Mouse (Mus musculus): ENCODE data around the gene Has3. TPM values are rescaled to one million over a fixed set of nuclear protein-coding genes. Genes with fewer than 3 reads are reported as not detected.

The Has3 gene
- polyA plus RNA-seq, 1 experiment = 0.46 TPM

GRCm38 (mm10) chr8:106907450-106907849 lies 37.4 kb downstream of the Has3 start:
- Histone ChIP-seq H3K9ac (ENCODE audit: low read depth, poor library complexity, severe bottlenecking) (no peak overlapping the region), H3K36me3 (ENCODE audit: control insufficient read depth, insufficient read depth, low read length, poor library complexity, severe bottlenecking) (peaks cover 79% of the 10 kb centered on the region), H3K27me3 (ENCODE audit: control insufficient read depth, insufficient read depth, low read length, poor library complexity, severe bottlenecking) (no peaks in the 10 kb centered on the region), H3K27ac (ENCODE audit: insufficient read depth, low read length) (peak overlapping the region; percentile 79), H3K4me3 (ENCODE audit: low read depth, low read length) (no peak overlapping the region), H3K4me1 (ENCODE audit: control insufficient read depth, insufficient read depth, low read length) (peaks cover 3% of the 10 kb centered on the region), H3K9me3 (replicated peaks; ENCODE audit: control insufficient read depth, insufficient read depth, low read length, poor library complexity, severe bottlenecking) (no peaks in the 10 kb centered on the region)
- TF ChIP-seq CTCF (IDR thresholded peaks at IDR 0.05; ENCODE audit: low read depth, low read length) = no peak
- TF ChIP-seq POLR2A (IDR thresholded peaks at IDR 0.05; ENCODE audit: insufficient read depth, low read length) = no peak
- no peak for TF ChIP-seq EP300 (IDR thresholded peaks at IDR 0.05; ENCODE audit: insufficient read depth, low read depth, low read length)

GRCm38 (mm10) chr8:106908291-106908690 lies 38.2 kb downstream of the Has3 start:
- Histone ChIP-seq H3K36me3 (ENCODE audit: control insufficient read depth, insufficient read depth, low read length, poor library complexity, severe bottlenecking) (peaks cover 77% of the 10 kb centered on the region), H3K27ac (ENCODE audit: insufficient read depth, low read length) (no peak overlapping the region), H3K27me3 (ENCODE audit: control insufficient read depth, insufficient read depth, low read length, poor library complexity, severe bottlenecking) (no peaks in the 10 kb centered on the region), H3K9me3 (replicated peaks; ENCODE audit: control insufficient read depth, insufficient read depth, low read length, poor library complexity, severe bottlenecking) (no peaks in the 10 kb centered on the region), H3K9ac (ENCODE audit: low read depth, poor library complexity, severe bottlenecking) (no peak overlapping the region), H3K4me3 (ENCODE audit: low read depth, low read length) (no peak overlapping the region), H3K4me1 (ENCODE audit: control insufficient read depth, insufficient read depth, low read length) (peaks cover 3% of the 10 kb centered on the region)
- TF ChIP-seq POLR2A (IDR thresholded peaks at IDR 0.05; ENCODE audit: insufficient read depth, low read length) = no peak
- no peak for TF ChIP-seq CTCF (IDR thresholded peaks at IDR 0.05; ENCODE audit: low read depth, low read length)
- no peak for TF ChIP-seq EP300 (IDR thresholded peaks at IDR 0.05; ENCODE audit: insufficient read depth, low read depth, low read length)

- Histone ChIP-seq H3K9me3 (replicated peaks; ENCODE audit: control insufficient read depth, insufficient read depth, low read length, poor library complexity, severe bottlenecking) (no peaks in the 10 kb centered on the region), H3K36me3 (ENCODE audit: control insufficient read depth, insufficient read depth, low read length, poor library complexity, severe bottlenecking) (peaks cover 79% of the 10 kb centered on the region), H3K4me1 (ENCODE audit: control insufficient read depth, insufficient read depth, low read length) (no peaks in the 10 kb centered on the region), H3K4me3 (ENCODE audit: low read depth, low read length) (no peak overlapping the region), H3K27ac (ENCODE audit: insufficient read depth, low read length) (no peak overlapping the region), H3K27me3 (ENCODE audit: control insufficient read depth, insufficient read depth, low read length, poor library complexity, severe bottlenecking) (no peaks in the 10 kb centered on the region), H3K9ac (ENCODE audit: low read depth, poor library complexity, severe bottlenecking) (no peak overlapping the region)
- no peak for TF ChIP-seq EP300 (IDR thresholded peaks at IDR 0.05; ENCODE audit: insufficient read depth, low read depth, low read length)
- TF ChIP-seq POLR2A (IDR thresholded peaks at IDR 0.05; ENCODE audit: insufficient read depth, low read length) = no peak
- TF ChIP-seq CTCF (IDR thresholded peaks at IDR 0.05; ENCODE audit: low read depth, low read length) = no peak
Measured at GRCm38 (mm10) chr8:106913631-106914030, 43.6 kb downstream of the Has3 start.

- Histone ChIP-seq H3K9ac (ENCODE audit: low read depth, poor library complexity, severe bottlenecking) (no peak overlapping the region), H3K27me3 (ENCODE audit: control insufficient read depth, insufficient read depth, low read length, poor library complexity, severe bottlenecking) (no peaks in the 10 kb centered on the region), H3K9me3 (replicated peaks; ENCODE audit: control insufficient read depth, insufficient read depth, low read length, poor library complexity, severe bottlenecking) (no peaks in the 10 kb centered on the region), H3K27ac (ENCODE audit: insufficient read depth, low read length) (no peak overlapping the region), H3K4me1 (ENCODE audit: control insufficient read depth, insufficient read depth, low read length) (no peaks in the 10 kb centered on the region), H3K36me3 (ENCODE audit: control insufficient read depth, insufficient read depth, low read length, poor library complexity, severe bottlenecking) (peaks cover 84% of the 10 kb centered on the region), H3K4me3 (ENCODE audit: low read depth, low read length) (no peak overlapping the region)
- TF ChIP-seq EP300 (IDR thresholded peaks at IDR 0.05; ENCODE audit: insufficient read depth, low read depth, low read length) (no peak), CTCF (IDR thresholded peaks at IDR 0.05; ENCODE audit: low read depth, low read length) (no peak), POLR2A (IDR thresholded peaks at IDR 0.05; ENCODE audit: insufficient read depth, low read length) (no peak)
Measured at GRCm38 (mm10) chr8:106919721-106920394, 49.8 kb downstream of the Has3 start.

- H3K27me3 ChIP-seq (ENCODE audit: control insufficient read depth, insufficient read depth, low read length, poor library complexity, severe bottlenecking) = no peaks in the 10 kb centered on the region
- H3K9ac ChIP-seq (ENCODE audit: low read depth, poor library complexity, severe bottlenecking) = no peak overlapping the region
- no peak overlapping the region for H3K4me3 ChIP-seq (ENCODE audit: low read depth, low read length)
- peaks cover 78% of the 10 kb centered on the region for H3K36me3 ChIP-seq (ENCODE audit: control insufficient read depth, insufficient read depth, low read length, poor library complexity, severe bottlenecking)
- TF ChIP-seq EP300 (IDR thresholded peaks at IDR 0.05; ENCODE audit: insufficient read depth, low read depth, low read length) = no peak
- TF ChIP-seq POLR2A (IDR thresholded peaks at IDR 0.05; ENCODE audit: insufficient read depth, low read length) = no peak
- TF ChIP-seq CTCF (IDR thresholded peaks at IDR 0.05; ENCODE audit: low read depth, low read length) = no peak
- no peaks in the 10 kb centered on the region for H3K9me3 ChIP-seq (replicated peaks; ENCODE audit: control insufficient read depth, insufficient read depth, low read length, poor library complexity, severe bottlenecking)
- H3K27ac ChIP-seq (ENCODE audit: insufficient read depth, low read length) = no peak overlapping the region
- H3K4me1 ChIP-seq (ENCODE audit: control insufficient read depth, insufficient read depth, low read length) = peaks cover under 1% of the 10 kb centered on the region
Measured at GRCm38 (mm10) chr8:106920395-106920741, 50.3 kb downstream of the Has3 start.

GRCm38 (mm10) chr8:106924057-106924456 lies 54.0 kb downstream of the Has3 start:
- TF ChIP-seq CTCF (IDR thresholded peaks at IDR 0.05; ENCODE audit: low read depth, low read length) (no peak), EP300 (IDR thresholded peaks at IDR 0.05; ENCODE audit: insufficient read depth, low read depth, low read length) (no peak), POLR2A (IDR thresholded peaks at IDR 0.05; ENCODE audit: insufficient read depth, low read length) (no peak)
- Histone ChIP-seq H3K4me3 (ENCODE audit: low read depth, low read length) (no peak overlapping the region), H3K36me3 (ENCODE audit: control insufficient read depth, insufficient read depth, low read length, poor library complexity, severe bottlenecking) (peaks cover 42% of the 10 kb centered on the region), H3K27ac (ENCODE audit: insufficient read depth, low read length) (peak overlapping the region; percentile 75; the same call in 1 of the 2 replicates), H3K9ac (ENCODE audit: low read depth, poor library complexity, severe bottlenecking) (no peak overlapping the region), H3K27me3 (ENCODE audit: control insufficient read depth, insufficient read depth, low read length, poor library complexity, severe bottlenecking) (no peaks in the 10 kb centered on the region), H3K4me1 (ENCODE audit: control insufficient read depth, insufficient read depth, low read length) (peaks cover 3% of the 10 kb centered on the region), H3K9me3 (replicated peaks; ENCODE audit: control insufficient read depth, insufficient read depth, low read length, poor library complexity, severe bottlenecking) (no peaks in the 10 kb centered on the region)
